Mouse (Mus musculus): ENCODE data around the gene Homer1.

Gene Homer1

DNA sequence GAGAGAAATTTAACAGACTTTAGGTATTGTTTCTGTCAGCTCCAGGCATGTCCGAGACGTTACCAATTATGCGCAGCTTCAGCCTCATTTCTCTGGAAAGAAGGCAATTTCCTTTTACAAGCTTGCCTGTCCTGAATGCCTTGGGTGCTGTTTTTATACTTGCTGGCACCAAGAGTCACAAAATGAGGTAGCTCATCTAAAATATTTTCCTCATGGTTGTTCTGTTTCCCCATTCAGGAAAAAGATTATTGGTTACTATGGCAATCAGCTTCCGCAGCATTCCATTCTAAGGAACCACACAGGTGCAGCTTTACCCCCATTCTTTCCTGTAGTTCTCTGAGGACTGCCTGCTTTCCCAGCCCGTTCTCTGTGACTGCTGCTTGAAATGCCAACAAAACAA, at the start of gene Homer1:
TSS of gene Homer1 (plus strand) at position 320 of the 400 bp plus-strand sequence.
- no peak for DNase-seq (ENCODE audit: low spot score in 2 of 2)

DNA sequence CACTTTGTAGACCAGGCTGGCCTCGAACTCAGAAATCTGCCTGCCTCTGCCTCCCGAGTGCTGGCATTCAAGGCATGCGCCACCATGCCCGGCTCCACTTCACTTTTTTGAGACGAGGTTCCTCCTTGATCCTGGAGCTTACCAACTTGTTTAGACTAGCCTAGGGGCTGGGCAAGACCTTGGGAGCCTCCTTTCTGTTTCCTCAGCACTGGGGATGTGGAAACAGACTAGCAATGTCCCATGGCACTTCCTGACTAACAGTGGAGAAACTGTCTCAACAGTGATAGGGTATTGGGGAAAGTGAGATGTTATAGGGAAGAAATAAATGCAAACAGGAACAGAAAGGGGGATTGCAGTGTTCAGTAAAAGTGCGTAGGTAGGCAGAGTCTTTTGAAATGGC, 47.7 kb upstream of the Homer1 start:
- DNase-seq (ENCODE audit: low spot score in 2 of 2), result no peak

DNA sequence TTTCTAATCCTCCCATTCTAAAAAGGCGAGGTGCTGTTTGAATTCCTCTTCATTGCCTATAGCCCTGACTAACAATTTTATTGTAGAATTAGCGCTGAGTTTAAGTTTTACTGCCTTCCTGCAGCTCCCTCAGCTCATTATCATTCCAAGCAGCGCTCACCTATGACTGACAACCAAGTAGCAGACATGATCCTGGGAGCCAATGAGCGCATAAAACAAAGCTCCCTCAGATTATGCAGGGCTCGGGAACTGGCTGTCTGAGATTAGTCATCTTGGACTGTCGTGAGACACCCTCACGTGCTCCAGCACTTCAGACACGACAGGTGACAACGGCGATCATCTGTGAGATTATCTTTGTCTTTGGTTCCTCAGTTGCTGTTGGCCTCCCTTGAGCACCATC, 47.3 kb upstream of the Homer1 start:
- DNase-seq (ENCODE audit: low spot score in 2 of 2), result no peak

DNA sequence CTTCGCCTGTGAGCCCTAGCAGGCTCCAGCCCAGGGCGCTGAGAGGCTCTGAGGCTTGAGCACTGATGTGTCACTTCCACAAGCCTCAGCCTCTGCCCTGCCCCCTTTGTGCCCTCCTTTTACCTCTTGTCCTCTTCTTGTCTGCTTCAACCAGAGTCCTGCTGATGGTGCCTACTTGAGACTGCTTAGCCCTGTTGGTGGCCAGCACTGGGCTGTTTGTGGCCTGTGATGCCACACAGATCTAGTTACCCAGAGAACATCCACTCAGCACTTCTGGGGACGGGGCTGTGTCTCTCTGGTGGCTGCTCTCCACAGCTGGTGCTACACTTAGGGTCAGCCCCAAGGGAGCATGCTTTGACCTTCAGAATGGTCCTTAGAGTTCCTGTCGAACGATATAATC, 46.5 kb upstream of the Homer1 start:
- DNase-seq (ENCODE audit: low spot score in 2 of 2), result no peak

- DNase-seq (ENCODE audit: low spot score in 2 of 2), result peak in 1 of 2 experiments; percentile 44
Measured at GRCm38 (mm10) chr13:93267151-93267550, 32.3 kb upstream of the Homer1 start.

DNA sequence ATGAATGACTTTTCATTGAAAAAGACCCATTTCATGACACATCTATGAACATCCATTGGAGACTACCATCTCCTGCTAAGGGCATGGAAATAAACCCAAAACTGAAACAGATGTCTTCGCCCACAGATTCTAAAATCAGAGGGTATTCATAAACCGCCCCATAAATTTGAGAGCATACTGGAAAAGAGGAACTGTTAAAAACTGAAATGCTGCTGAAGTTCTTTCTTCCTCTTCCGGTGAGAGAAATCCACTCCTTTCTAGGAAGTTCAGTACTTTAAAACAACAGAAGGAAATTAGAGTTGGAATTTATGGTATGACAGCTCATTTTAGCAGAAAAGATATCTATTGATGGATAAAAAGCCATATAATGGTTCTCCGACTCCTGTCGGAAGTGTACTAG, 1.1 kb downstream of the Homer1 start:
- DNase-seq (ENCODE audit: low spot score in 2 of 2), result no peak

DNA sequence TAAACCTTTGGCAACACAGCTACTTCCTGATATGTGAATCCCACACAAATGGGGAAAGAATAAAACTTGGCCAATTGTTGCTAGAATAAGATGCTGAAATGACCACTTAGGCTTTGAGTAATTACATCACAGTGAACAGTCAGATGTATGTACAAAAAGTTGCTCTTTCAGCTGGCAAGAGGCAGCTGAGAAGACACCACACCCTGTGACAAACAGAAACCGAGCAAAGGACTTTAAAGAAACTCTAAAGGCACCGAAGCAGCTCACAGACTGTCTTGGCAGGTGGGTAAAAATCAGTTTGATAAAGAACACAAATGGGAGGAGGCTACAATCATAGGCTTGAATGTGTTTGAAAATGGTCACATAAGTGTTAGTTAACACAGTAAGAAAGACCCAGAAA, 1.6 kb downstream of the Homer1 start:
- no peak for DNase-seq (ENCODE audit: low spot score in 2 of 2)

DNA sequence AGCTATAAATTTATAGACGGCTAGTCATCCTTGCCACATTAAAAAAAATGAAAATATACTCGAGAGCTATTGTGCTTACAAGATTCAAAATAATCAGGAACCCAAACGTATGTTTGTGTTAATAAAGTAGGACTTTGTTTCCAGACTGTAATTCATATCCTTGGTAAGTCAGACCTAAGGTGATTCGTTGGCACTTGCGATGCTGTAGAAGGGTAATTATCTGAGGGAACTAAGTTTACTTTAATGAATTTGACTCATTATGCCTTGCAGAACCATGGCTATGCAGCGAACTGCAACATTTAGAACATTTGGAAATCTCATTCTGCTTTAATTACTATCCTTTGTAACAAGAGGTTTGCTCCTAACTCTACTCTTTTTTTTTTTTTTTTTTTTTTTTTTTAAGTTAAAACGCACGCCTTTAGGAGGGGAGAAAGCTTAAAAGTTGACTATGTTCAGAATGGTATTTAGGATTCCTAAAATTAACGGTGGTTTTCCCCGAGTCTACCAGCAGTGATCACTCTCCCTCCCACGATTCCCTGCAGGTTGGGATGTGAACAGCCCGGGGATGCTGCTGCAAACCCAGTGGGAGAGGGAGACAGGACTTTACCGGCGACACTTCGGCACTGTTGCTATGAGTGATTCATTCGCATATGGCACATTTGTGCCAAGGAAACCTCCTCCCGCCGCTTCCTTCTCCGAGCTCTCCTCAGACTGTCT, 3.6 kb downstream of the Homer1 start:
- DNase-seq (ENCODE audit: low spot score in 2 of 2), result no peak

DNA sequence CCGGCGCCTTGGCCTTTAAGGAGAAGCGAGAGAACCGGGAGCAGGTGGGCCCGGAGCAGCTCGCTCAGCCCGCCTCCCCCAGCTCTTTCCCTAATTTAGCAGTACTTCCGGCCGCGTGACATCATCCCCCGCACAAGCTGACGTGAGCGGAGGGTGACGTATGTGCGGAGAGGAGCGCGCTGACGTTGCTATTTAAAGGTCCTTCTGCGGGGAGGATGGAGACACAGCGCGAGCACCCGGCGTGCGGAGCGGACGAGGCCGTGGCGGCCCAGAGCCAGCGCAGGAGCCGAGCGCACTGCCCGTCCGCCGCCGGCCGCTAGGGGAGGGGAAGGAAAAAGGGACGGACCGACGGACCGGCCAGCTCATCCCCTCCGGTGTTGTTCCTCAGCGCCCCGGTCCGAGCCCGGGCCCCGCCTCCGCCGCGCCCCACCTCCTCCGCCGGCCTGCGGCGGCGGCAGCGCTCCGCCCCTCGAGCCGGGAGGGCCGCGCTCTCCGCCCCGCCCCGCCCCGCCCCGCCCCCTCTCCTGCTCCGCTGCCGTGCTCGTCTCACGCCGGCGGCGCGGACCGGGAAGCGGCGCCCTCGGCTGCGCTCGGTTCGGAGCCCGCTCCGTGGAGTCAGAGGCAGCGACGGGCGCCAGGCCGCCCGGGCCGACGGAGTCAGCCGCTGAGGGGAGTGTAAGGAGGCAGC, 4.3 kb downstream of the Homer1 start:
- peak; percentile 99 for DNase-seq (ENCODE audit: low spot score in 2 of 2)

GRCm38 (mm10) chr13:93304251-93305001, 5.0 kb downstream of the Homer1 start:
- DNase-seq (ENCODE audit: low spot score in 2 of 2), result peak in 1 of 2 experiments; percentile 59

- no peak for DNase-seq (ENCODE audit: low spot score in 2 of 2)
Measured at GRCm38 (mm10) chr13:93305149-93305548, 5.7 kb downstream of the Homer1 start.

- DNase-seq (ENCODE audit: low spot score in 2 of 2), result no peak
Measured at GRCm38 (mm10) chr13:93305636-93306035, 6.2 kb downstream of the Homer1 start.

GRCm38 (mm10) chr13:93306545-93306944, 7.1 kb downstream of the Homer1 start:
- no peak for DNase-seq (ENCODE audit: low spot score in 2 of 2)

DNA sequence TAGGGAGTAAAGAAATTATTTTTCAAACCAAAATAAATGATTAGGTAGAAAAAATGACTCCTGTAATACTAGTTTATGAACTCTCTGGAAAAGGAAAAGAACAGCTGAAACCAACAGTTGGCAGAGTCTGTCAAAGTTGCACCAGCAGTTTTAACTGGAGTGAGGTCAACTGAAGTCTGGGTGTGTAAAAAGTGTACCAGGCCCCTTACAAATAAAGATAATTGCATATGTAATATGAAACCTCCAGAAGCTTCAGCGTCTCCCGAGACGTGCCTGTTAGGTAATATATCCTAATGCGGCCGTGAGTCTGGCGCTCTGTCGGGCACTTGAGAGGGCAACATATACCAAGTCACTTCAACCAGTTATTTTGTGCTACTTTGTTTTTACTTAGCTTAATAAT, 8.3 kb downstream of the Homer1 start:
- DNase-seq (ENCODE audit: low spot score in 2 of 2), result no peak

GRCm38 (mm10) chr13:93309295-93309694, 9.9 kb downstream of the Homer1 start:
- DNase-seq (ENCODE audit: low spot score in 2 of 2), result no peak

- no peak for DNase-seq (ENCODE audit: low spot score in 2 of 2)
Measured at GRCm38 (mm10) chr13:93312518-93312917, 13.1 kb downstream of the Homer1 start.

DNA sequence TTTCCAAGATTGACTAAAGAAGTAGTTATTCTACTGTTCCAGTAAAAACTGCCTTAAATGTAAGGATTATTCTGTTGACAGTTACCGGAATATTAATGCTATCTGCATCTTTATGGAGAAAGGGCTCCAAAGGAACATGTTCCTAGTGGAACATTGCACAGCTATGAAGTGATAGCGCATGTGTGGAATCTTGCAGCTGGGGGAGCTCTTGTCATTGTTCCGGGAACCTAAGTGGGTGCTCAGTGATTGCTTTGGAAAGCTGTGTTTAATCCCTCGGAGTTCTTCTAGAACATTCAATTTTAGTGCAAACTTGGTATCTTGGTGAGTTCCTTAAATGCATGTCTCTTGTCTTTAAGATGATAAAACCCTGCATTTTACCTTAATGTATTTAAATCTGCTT, 14.9 kb downstream of the Homer1 start:
- DNase-seq (ENCODE audit: low spot score in 2 of 2), result no peak

- no peak for DNase-seq (ENCODE audit: low spot score in 2 of 2)
Measured at GRCm38 (mm10) chr13:93320089-93320488, 20.7 kb downstream of the Homer1 start.

- no peak for DNase-seq (ENCODE audit: low spot score in 2 of 2)
Measured at GRCm38 (mm10) chr13:93326326-93326725, 26.9 kb downstream of the Homer1 start.

DNA sequence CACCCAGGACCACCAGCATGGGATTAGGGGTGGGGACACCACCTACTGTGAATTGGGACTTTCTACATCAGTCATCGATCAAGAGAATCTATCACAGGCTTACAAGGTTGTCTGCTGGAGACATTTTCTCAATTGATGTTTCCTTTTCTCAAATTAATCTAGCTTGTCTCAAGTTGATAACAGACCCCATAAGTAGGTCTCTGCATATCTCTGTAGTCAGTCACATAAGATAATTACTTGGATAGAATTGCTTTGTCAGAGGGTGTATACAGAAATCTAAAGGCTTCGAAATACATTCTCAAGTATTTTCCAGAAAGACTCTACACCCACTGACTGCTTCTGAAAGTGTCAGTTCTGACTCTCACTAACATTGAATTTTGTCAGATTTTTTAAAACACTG, 32.3 kb downstream of the Homer1 start:
- DNase-seq (ENCODE audit: low spot score in 2 of 2), result no peak

DNA sequence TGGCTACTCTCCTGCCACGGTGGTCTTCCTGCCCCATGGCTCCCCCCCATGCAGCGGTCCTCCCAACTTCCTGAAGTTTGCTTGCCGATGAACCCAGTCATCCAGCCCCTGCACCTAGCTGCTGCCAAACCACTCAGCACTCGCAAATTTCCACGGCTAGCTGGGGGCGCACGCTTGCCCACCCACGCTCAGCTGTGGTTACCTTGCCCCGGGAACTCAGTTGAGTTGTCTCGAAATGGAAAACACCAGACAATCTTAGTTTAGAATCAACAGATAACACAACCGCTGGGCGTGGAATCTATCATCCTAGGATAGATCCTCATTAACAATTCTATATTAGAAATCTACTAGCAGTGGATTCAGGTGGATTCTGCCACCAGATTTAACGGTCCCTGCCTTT, 33.1 kb downstream of the Homer1 start:
- no peak for DNase-seq (ENCODE audit: low spot score in 2 of 2)

DNA sequence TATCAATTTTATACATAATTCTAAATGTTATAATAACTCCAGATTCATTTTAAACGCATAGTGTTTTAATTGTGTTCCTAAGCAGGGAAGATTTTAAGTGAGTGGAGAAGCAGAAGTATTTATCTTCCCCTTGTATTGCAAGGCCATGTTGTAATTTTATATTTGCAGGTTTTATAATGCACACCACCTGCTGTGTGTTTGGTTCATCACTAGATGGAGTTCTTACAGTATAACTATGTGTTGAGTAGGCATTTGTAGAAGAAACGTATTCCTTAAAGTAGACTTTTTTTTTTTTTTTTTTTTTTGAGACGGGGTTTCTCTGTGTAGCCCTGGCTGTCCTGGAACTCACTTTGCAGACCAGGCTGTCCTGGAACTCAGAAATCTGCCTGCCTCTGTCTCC, 35.9 kb downstream of the Homer1 start:
- DNase-seq (ENCODE audit: low spot score in 2 of 2), result no peak

DNA sequence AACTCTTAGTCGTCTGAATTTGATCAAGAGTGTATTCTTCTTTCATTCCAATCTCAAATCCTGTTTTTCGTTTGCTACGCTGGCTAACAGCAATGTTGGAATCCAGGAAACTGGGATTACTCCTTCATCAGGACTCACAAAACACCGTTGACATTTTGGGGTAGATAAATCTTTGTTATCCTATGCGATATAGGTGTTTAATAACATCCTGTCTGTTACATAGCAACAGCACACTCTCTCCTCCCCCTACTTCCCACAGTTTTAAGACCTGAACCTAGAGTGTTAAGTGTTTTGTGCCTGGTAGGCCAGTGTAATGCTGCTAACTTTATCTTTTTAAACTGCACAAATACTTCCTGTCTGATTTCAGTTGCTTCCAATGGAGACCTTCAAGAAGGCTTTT, 39.0 kb downstream of the Homer1 start:
- no peak for DNase-seq (ENCODE audit: low spot score in 2 of 2)
